Mouse (Mus musculus) embryonic facial prominence, embryonic 11.5 days (tissue): Measurements from ENCODE around the gene Slc25a12. TPM values are rescaled to one million over a fixed set of nuclear protein-coding genes. Genes with fewer than 3 reads are reported as not detected.
A peak's percentile ranks its signal among the peaks of the same experiment; 100 is the strongest.

Source experiments
- ATAC-seq: fragments of 200-750 bp; cut with Nextera tagmentation; replicated peaks from 2 replicates; pipeline ENCODE4 v1.8.0; 2017; ENCODE audit warnings: low read depth; ENCODE audit not compliant: insufficient number of reproducible peaks, low FRiP score, low TSS enrichment
- DNase-seq: peaks from one replicate; pipeline ENCODE4 v3.0.0-alpha.2; 2015; ENCODE audit warnings: low spot score
- H3K27ac ChIP-seq: fragments of 300-500 bp; sonication (generic); replicated peaks from 2 replicates; pipeline ENCODE4 v1.5.1; 2014; ENCODE audit warnings: mild to moderate bottlenecking, low read depth, low read length, control low read depth
- H3K27me3 ChIP-seq: fragments of 300-500 bp; sonication (generic); 2 replicates; pipeline ENCODE4 v1.6.1; 2014; ENCODE audit warnings: mild to moderate bottlenecking, low read length, moderate library complexity, mixed read lengths; ENCODE audit not compliant: control insufficient read depth, insufficient read depth
- H3K36me3 ChIP-seq: fragments of 300-500 bp; sonication (generic); replicated peaks from 2 replicates; pipeline ENCODE4 v1.6.1; 2014; ENCODE audit warnings: low read depth, mild to moderate bottlenecking, low read length, moderate library complexity, mixed read lengths; ENCODE audit not compliant: control insufficient read depth, insufficient read depth
- H3K4me1 ChIP-seq: fragments of 300-500 bp; sonication (generic); 2 replicates; pipeline ENCODE4 v1.6.1; 2014; ENCODE audit warnings: low read length, mixed read lengths; ENCODE audit not compliant: control insufficient read depth, insufficient read depth
- H3K4me2 ChIP-seq: fragments of 300-500 bp; sonication (generic); 2 replicates; pipeline ENCODE4 v1.6.1; 2014; ENCODE audit warnings: low read depth, mild to moderate bottlenecking, control low read depth, low read length, moderate library complexity
- H3K4me3 ChIP-seq: fragments of 300-500 bp; sonication (generic); 2 replicates; pipeline ENCODE4 v1.5.1; 2014; ENCODE audit warnings: low read depth, low read length, control low read depth
- H3K9ac ChIP-seq: fragments of 300-500 bp; sonication (generic); replicated peaks from 2 replicates; pipeline ENCODE4 v1.6.1; 2014; ENCODE audit warnings: mild to moderate bottlenecking, control low read depth, low read length
- H3K9me3 ChIP-seq: fragments of 300-500 bp; sonication (generic); replicated peaks from 2 replicates; pipeline ENCODE4 v1.6.1; 2016; ENCODE audit warnings: mild to moderate bottlenecking, low read length, inconsistent platforms, mixed read lengths; ENCODE audit not compliant: control insufficient read depth
- WGBS: fragments of 180-500 bp; shearing (Covaris S2); extraction: QIAGEN DNeasy Blood & Tissue Kit; methylation state at CpG from one replicate; pipeline ENCODE4 v1.1.7; 2014; 5-methylcytosine and 5-hydroxymethylcytosine counted together
- polyA plus RNA-seq: library from polyadenylated mRNA; unstranded; fragments of >200 nt; fragmentation: Nextera tagmentation; extraction: Ambion mirVana; gene quantifications from 2 replicates; pipeline ENCODE4 v1.2.1, GENCODE M21; 2014

The Slc25a12 gene
- 40.4 and 43.9 TPM in 2 replicates for polyA plus RNA-seq

DNA sequence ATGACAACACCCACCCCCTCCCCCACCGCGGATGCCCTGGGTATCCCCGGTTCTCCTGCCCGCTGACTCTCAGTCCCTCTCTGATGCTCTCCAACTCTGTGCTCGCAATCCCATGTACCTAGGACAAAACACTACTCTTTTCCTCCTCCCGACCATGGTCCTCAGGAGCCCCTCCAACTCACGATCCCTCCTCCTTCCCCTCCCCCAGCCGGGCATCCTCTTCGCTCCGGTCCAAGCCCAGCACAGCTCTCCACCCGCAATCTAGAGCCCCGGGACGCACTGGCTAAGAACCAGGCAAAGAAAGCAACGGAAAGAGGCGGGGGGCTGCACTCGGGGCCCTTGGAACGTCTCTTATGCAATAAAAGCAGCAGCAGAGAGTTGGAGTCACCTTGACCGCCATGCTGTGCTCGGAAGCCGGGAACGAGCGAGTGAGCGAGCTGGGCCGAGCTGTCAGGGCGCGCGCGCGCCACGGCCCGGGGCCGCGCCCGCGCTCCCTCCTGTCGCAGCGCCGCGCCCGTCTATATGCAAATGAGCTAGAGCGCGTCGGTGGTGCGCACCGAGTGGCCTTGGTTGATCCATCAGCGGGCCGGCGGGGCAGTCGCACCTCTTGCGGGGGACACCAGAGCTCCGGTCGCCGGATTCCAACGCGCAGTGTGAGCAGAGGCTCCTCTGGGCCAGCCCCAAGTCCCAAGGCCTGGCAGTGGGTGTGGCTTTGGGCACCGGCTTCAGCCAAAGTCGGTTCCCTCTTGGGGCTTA, at the start of gene Slc25a12:
TSS of gene Slc25a12 (minus strand) at position 625 of the 756 bp plus-strand sequence.
- ATAC-seq (peak; percentile 89), DNase-seq (peak; percentile 92)
- Histone ChIP-seq H3K27ac (peak within 1 kb of the TSS; percentile 32; the same call in 1 of the 2 replicates), H3K9ac (peak within 1 kb of the TSS; percentile 85), H3K4me1 (no peaks in the 10 kb centered on the region; the same call in 1 of the 2 replicates), H3K4me2 (peak within 1 kb of the TSS; percentile 46), H3K36me3 (no peaks in the 10 kb centered on the region), H3K27me3 (no peaks in the 10 kb centered on the region), H3K4me3 (peak within 1 kb of the TSS; percentile 73), H3K9me3 (no peaks in the 10 kb centered on the region)
- under 1% methylated on average over 57 of the region's 57 CpGs for WGBS

DNA sequence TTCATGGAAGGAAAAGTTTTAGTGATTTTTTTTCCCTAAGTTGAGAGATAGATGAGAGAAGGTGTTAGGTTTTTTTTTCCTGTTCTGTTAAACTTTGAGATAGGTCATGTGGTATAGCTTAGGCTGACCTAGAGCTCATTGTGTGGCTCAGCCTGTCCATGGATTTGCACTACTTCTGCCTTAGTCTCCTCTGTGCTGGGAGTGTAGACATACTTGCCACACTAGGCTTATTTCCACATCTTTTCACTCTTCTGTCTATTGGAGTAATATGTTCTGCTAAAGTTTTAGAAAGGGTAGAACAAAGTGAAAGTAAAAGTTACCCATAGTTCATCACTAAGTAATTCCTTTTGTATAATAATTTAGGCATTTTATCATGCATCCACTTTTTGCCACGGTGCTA, 38.1 kb upstream of the Slc25a12 start:
- no peak for ATAC-seq
- no peaks in the 10 kb centered on the region for H3K27me3 ChIP-seq
- H3K36me3 ChIP-seq, result no peaks in the 10 kb centered on the region
- no peak overlapping the region for H3K9ac ChIP-seq
- DNase-seq, result no peak
- H3K27ac ChIP-seq, result no peak overlapping the region
- 100% methylated on average over 1 of the region's 1 CpGs for WGBS
- H3K9me3 ChIP-seq, result no peaks in the 10 kb centered on the region
- H3K4me2 ChIP-seq, result no peak overlapping the region
- no peak overlapping the region for H3K4me3 ChIP-seq
- no peaks in the 10 kb centered on the region for H3K4me1 ChIP-seq

DNA sequence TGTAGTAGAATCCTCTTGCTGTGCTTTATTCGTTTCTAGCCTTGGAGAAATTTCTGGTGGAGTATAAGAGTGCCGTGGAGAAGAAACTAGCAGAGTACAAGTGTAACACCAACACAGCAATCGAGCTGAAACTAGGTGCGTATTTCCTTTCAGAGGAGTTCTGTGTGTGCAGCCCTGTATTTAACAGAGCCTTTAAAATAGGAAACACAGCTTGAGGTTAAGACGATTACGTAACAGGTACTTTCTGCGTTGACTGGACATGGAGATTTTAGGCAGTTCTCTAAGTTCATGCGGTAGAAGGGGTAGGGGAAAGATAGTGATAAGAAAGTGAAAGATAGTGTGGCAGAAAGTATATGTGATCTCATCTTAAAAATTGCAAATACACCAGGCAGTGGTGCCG, 22.3 kb upstream of the Slc25a12 start:
- H3K9ac ChIP-seq, result peak overlapping the region; percentile 74
- H3K4me1 ChIP-seq, result no peaks in the 10 kb centered on the region
- 67% methylated on average over 9 of the region's 9 CpGs for WGBS
- ATAC-seq (no peak), DNase-seq (no peak)
- H3K4me2 ChIP-seq, result peak overlapping the region; percentile 78
- H3K27ac ChIP-seq, result 0 out of 2 replicates have a peak overlapping the region, but pooled peaks have one; percentile 53
- H3K4me3 ChIP-seq, result peak overlapping the region; percentile 63
- H3K27me3 ChIP-seq, result no peaks in the 10 kb centered on the region
- no peaks in the 10 kb centered on the region for H3K9me3 ChIP-seq
- H3K36me3 ChIP-seq, result peaks cover 9% of the 10 kb centered on the region; the same call in 1 of the 2 replicates

DNA sequence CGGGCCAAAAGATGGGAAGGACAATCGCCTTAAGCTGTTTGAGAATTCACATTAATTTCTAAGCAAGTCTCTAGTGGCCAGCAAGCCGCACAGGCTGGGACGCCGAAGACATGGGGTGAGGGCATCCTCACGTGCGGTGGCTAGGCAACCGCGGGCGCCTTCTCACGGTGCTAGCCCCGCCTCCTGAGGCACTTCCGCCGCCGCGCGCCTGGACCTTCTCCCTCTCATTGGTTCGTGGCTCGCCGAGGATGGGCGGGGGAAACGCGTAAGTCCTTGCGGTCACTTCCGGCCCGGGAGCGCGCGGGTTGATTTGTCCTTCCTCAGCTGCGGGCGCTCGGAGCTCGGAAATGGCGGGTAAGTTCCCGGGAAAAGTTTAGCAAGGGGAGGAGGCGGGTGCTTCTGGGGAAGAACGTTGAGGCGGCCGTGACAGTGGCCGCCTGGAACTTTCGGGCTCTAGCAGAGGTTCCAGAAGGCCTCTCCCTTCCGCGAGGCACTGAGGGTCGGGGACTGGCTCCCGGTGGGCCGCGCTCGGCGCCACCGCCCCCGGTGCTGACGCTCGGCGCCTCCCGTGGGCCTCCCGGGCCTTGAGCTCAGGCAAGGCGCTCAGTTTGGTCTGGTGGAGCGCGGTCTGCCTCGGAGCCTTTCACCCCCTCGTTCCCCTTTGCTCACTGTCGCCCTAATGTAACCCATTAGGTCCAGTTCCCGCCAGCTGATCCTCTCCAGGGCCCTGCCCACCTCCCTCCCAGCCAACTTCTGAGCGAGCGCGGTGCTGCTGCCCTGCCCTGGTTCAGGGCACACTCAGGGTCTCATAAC, 21.6 kb upstream of the Slc25a12 start, which contains the start of gene Hat1:
TSS of gene Hat1 (plus strand) at position 8 of the 813 bp plus-strand sequence.
- H3K27me3 ChIP-seq, result no peaks in the 10 kb centered on the region
- peaks cover 9% of the 10 kb centered on the region; the same call in 1 of the 2 replicates for H3K36me3 ChIP-seq
- H3K4me3 ChIP-seq, result peak within 1 kb of the TSS; percentile 63
- peak within 1 kb of the TSS; percentile 74 for H3K9ac ChIP-seq
- peak within 1 kb of the TSS; percentile 53; the same call in 1 of the 2 replicates for H3K27ac ChIP-seq
- peak; percentile 98 for ATAC-seq
- peak; percentile 99 for DNase-seq
- under 1% methylated on average over 55 of the region's 66 CpGs for WGBS
- no peaks in the 10 kb centered on the region for H3K9me3 ChIP-seq
- H3K4me1 ChIP-seq, result no peaks in the 10 kb centered on the region
- H3K4me2 ChIP-seq, result peak within 1 kb of the TSS; percentile 78

DNA sequence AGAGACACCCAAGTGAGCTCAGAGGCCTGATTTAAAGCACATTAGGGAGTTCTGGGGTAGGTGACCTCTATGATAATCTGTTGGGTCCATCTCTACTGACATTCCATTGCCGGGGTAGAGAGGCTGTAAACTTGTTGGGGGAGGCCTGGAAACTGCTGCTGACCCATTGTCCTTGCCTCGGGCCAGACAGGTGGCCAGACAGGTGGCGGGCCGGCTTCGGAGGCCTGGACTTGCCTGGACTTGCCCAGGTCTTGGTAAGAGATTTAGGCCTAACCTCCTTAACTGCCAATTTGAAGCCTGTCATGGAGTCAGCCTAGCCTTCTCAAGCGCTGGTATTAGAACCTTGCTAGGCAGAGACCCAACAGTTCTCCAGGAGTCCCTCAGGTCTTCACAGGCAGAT, 20.2 kb upstream of the Slc25a12 start:
- ATAC-seq (no peak), DNase-seq (no peak)
- no peak overlapping the region for H3K4me3 ChIP-seq
- peaks cover 6% of the 10 kb centered on the region; the same call in 1 of the 2 replicates for H3K36me3 ChIP-seq
- no peak overlapping the region for H3K9ac ChIP-seq
- no peaks in the 10 kb centered on the region for H3K9me3 ChIP-seq
- 86% methylated on average over 6 of the region's 6 CpGs for WGBS
- no peak overlapping the region for H3K4me2 ChIP-seq
- H3K4me1 ChIP-seq, result no peaks in the 10 kb centered on the region
- H3K27ac ChIP-seq, result no peak overlapping the region
- H3K27me3 ChIP-seq, result no peaks in the 10 kb centered on the region

DNA sequence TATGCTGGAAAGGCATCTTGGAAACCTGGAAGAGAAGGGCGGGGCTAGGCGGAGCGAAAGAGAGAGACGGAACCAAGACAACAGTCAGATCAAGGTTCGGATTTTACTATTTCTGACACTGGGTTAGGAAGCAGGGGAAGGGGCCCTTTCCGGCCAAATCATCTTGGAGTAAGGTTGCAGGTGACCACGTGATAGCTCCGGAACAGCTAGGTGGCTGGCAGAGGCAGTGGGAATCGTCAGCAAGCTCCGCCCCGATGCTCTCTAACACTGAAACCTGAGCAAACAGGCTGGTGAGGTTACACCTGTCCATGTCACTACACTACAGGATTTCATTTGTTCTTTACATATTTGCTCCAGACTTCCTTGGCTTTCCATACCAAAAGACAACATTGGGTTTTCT, 16.3 kb upstream of the Slc25a12 start:
- ATAC-seq, result no peak
- no peak overlapping the region for H3K4me3 ChIP-seq
- no peaks in the 10 kb centered on the region for H3K4me1 ChIP-seq
- no peaks in the 10 kb centered on the region for H3K36me3 ChIP-seq
- no peaks in the 10 kb centered on the region for H3K9me3 ChIP-seq
- DNase-seq, result no peak
- no peak overlapping the region for H3K9ac ChIP-seq
- no peaks in the 10 kb centered on the region for H3K27me3 ChIP-seq
- WGBS, result 31% methylated on average over 11 of the region's 11 CpGs
- no peak overlapping the region for H3K4me2 ChIP-seq
- no peak overlapping the region for H3K27ac ChIP-seq

DNA sequence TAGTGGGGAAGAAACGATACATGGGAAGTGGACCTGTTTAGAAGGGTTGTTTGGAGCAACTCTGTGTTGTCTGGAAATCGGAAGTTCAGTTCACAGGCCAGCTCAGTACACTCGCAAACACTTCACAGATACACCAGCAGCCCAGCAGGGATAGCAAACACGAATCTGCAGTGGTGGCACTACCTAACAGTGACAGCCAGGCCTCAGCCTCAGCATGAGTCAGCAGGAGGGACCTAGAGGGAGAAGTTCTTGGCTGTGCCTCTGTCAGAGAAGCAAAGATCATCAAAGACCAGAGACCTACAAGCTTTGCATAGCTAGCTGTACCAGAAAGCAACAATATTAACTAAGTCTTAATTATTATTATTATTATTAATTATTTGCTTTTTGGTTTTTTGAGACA, 14.4 kb upstream of the Slc25a12 start:
- no peaks in the 10 kb centered on the region for H3K36me3 ChIP-seq
- 76% methylated on average over 4 of the region's 4 CpGs for WGBS

More for the DNA sequence above, 14.4 kb upstream of the Slc25a12 start:
- Histone ChIP-seq H3K4me2 (no peak overlapping the region), H3K4me1 (no peaks in the 10 kb centered on the region), H3K9ac (no peak overlapping the region), H3K27me3 (no peaks in the 10 kb centered on the region), H3K9me3 (no peaks in the 10 kb centered on the region), H3K4me3 (no peak overlapping the region), H3K27ac (no peak overlapping the region)
- DNase-seq (no peak), ATAC-seq (no peak)
